Mouse (Mus musculus) kidney, adult 2 months (tissue): ENCODE data around the gene Adh5.

Experiments
- CTCF ChIP-seq: fragments of 200-500 bp; conservative IDR thresholded peaks from 2 replicates; pipeline ENCODE4 v1.5.1; 2011; ENCODE audit warnings: low read depth, mild to moderate bottlenecking, control low read depth, low read length, moderate library complexity, mixed read lengths; ENCODE audit not compliant: insufficient read depth, insufficient read length
- POLR2A ChIP-seq: fragments of 200-500 bp; IDR thresholded peaks from one replicate; pipeline ENCODE4 v1.6.1; 2011; ENCODE audit warnings: low read depth, low read length, control low read depth

DNA sequence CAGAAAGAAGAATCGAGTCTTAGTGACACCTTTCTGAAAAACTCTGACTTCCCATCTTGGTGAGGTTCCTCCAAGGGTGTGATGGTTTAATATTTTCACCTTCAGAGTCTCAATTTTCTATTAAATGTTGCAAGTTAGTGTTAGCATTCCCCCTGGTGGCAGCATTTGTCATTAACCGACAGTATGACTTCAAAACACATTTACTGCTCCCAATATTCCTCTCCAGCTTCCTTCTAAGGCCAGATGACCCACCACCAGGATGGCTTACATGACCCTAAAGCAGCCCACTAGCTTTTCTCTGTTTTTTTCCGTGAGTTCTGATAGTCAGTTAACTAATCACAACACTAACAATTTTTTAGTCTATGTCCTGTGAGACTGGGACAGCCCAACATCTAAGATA, 37.6 kb upstream of the Adh5 start:
- TF ChIP-seq POLR2A (no peak), CTCF (no peak)
